Mouse (Mus musculus) left cerebral cortex, postnatal 36 days (tissue): ENCODE measurements at regions not wholly inside any gene's neighbourhood (a gene's known extent, or its start where the extent isn't known, plus 50 kb on each side); places are given as distances from the start of the nearest gene placed in this dataset.
A peak's percentile ranks its signal among the peaks of the same experiment; 100 is the strongest.

ENCODE experiments used
- DNase-seq, 2 experiments: peaks; one replicate each; pipeline ENCODE4 v3.0.0; 2021 to 2022; ENCODE audit warnings: low spot score in 2 of 2, mixed read lengths in 1 of 2
- intact Hi-C: fragments of 180-260 bp; cut with DNase I; formaldehyde crosslinking; loops from one replicate; pipeline ENCODE4 v1.15.1; 2025

- intact Hi-C loops, result no loop called here
- no peak for DNase-seq
Observed at GRCm38 (mm10) chr9:41844616-41845015, 279.5 kb downstream of the Sorl1 start.

- no peak for DNase-seq
- intact Hi-C loops, result no loop called here
Observed at GRCm38 (mm10) chr9:41834487-41835404, 289.4 kb downstream of the Sorl1 start.

- DNase-seq, result no peak
- intact Hi-C loops, result no loop called here
Observed at GRCm38 (mm10) chr9:41833408-41833807, 290.7 kb downstream of the Sorl1 start.

GRCm38 (mm10) chr9:41827356-41827755 lies 296.7 kb downstream of the Sorl1 start:
- intact Hi-C loops, result no loop called here
- no peak for DNase-seq

- DNase-seq, result no peak
- intact Hi-C loops, result no loop called here
Observed at GRCm38 (mm10) chr9:41821401-41821800, 302.7 kb downstream of the Sorl1 start.

- no peak for DNase-seq
- intact Hi-C loops, result no loop called here
Observed at GRCm38 (mm10) chr9:41817740-41818461, 306.2 kb downstream of the Sorl1 start.

GRCm38 (mm10) chr9:41815921-41816320 lies 308.2 kb downstream of the Sorl1 start:
- DNase-seq, result no peak
- intact Hi-C loops, result no loop called here

- DNase-seq, result no peak
- intact Hi-C loops, result no loop called here
Observed at GRCm38 (mm10) chr9:41809291-41809690, 314.8 kb downstream of the Sorl1 start.

GRCm38 (mm10) chr9:41808791-41809190 lies 315.3 kb downstream of the Sorl1 start:
- intact Hi-C loops, result no loop called here
- no peak for DNase-seq

- intact Hi-C loops, result no loop called here
- no peak for DNase-seq
Observed at GRCm38 (mm10) chr9:41806289-41806621, 317.8 kb downstream of the Sorl1 start.

- intact Hi-C loops, result no loop called here
- DNase-seq, result no peak
Observed at GRCm38 (mm10) chr9:41805491-41806288, 318.4 kb downstream of the Sorl1 start.

- intact Hi-C loops, result no loop called here
- DNase-seq, result no peak
Observed at GRCm38 (mm10) chr9:41804711-41805331, 319.3 kb downstream of the Sorl1 start.

GRCm38 (mm10) chr9:41803680-41804460 lies 320.2 kb downstream of the Sorl1 start:
- peak in 1 of 2 experiments; percentile 5 for DNase-seq
- intact Hi-C loops, result no loop called here

- DNase-seq, result no peak
- intact Hi-C loops, result no loop called here
Observed at GRCm38 (mm10) chr9:41801376-41801775, 322.7 kb downstream of the Sorl1 start.

- intact Hi-C loops, result no loop called here
- no peak for DNase-seq
Observed at GRCm38 (mm10) chr9:41792830-41793213, 331.3 kb downstream of the Sorl1 start.

GRCm38 (mm10) chr9:41792173-41792829 lies 331.8 kb downstream of the Sorl1 start:
- DNase-seq, result no peak
- intact Hi-C loops, result no loop called here

- DNase-seq, result peak in 1 of 2 experiments; percentile 14
- intact Hi-C loops, result no loop called here
Observed at GRCm38 (mm10) chr9:41791501-41792172, 332.5 kb downstream of the Sorl1 start.

GRCm38 (mm10) chr9:41785131-41785530 lies 339.0 kb downstream of the Sorl1 start:
- intact Hi-C loops, result no loop called here
- no peak for DNase-seq
